Mouse (Mus musculus) monocyte, adult 5-6 weeks (primary cell): ENCODE measurements around the gene Acsbg1. TPM values are rescaled to one million over a fixed set of nuclear protein-coding genes. Genes with fewer than 3 reads are reported as not detected.

Experiments used
- ATAC-seq: fragments of 153-309, 156-312 bp; replicated peaks from 2 replicates; pipeline ENCODE4 v1.8.0; 2017; ENCODE audit warnings: mild to moderate bottlenecking; ENCODE audit not compliant: low TSS enrichment, insufficient number of reproducible peaks, severe bottlenecking, poor library complexity, low FRiP score
- total RNA-seq: library from RNA; stranded (forward); fragments of 200-1000, 200-491, 200-594 nt; gene quantifications from 3 replicates; pipeline ENCODE4 v1.2.3, GENCODE M21; 2017

The Acsbg1 gene
- total RNA-seq, 1 experiment from 2014 or later: 2.3 TPM

DNA sequence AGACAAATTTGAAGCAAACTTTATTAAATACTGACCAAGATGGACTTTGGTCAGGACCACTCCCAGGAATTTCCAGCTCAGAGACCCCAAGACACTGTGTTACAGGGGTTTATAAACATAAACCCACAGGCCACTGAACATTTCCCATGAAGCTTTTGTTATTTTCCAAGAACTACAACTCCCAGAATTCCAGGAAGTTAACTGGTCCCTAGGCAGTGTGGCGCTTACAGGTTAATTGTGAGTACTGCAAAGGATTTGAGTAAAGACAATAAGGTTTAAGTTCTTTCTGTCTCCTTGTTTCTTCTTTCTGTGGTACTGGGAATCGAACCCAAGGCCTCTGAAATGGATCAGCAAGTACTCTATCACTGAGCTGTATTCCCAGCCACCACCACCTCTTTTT, 92.9 kb downstream of the Acsbg1 start:
- ATAC-seq: no peak

DNA sequence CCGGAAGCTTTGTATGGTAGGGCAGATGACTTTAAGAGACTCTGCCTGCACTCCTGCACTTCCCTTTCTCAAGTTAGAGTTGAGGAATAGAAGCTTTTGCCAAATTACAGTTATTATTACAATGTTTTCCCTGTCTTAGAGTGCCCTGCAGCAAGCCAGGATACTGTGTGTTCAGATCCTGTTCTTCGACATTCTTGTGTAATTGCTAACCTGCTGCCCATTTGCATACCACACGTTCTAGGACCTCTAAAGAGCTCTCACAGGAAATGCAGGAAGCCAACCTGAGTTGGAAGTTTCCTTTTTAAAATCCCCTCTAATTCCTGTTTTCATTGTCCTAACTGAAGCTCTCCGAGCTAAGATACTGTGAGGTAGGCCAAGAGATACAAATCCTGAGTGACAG, 94.7 kb downstream of the Acsbg1 start:
- ATAC-seq: no peak

DNA sequence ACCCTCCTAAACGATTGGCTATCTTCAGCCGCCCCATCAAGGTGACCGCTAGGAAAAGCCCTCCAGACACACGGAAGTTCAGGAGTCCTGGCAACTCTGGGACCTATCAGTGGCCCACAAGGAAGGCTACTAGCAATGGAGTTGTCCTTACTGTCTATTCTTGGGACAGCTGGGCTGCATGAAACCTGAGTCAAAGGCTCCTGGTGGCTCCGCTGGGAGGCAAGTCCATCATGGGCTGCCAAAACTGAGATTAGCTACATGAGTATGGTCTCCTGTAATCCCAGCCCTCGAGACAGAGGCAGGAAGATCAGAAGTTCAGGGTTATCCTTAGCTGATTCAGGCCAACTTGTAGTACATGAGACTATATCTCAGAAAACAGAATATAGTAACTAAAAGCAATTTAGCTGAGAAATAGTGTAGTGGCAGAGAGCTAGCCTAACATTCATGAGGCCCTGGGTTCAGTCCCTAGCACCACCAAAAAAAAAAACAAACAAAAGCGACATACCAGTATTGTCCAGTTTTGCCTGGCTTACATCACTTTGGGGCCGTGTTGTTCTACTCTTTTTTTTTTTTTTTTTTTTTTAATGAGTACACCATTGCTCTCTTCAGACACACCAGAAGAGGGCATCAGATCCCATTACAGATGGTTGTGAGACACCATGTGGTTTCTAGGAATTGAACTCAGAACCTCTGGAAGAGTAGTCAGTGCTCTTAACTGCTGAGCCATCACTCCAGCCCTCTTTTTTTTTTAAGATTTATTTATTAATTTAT, 100.7 kb downstream of the Acsbg1 start:
- ATAC-seq: no peak

DNA sequence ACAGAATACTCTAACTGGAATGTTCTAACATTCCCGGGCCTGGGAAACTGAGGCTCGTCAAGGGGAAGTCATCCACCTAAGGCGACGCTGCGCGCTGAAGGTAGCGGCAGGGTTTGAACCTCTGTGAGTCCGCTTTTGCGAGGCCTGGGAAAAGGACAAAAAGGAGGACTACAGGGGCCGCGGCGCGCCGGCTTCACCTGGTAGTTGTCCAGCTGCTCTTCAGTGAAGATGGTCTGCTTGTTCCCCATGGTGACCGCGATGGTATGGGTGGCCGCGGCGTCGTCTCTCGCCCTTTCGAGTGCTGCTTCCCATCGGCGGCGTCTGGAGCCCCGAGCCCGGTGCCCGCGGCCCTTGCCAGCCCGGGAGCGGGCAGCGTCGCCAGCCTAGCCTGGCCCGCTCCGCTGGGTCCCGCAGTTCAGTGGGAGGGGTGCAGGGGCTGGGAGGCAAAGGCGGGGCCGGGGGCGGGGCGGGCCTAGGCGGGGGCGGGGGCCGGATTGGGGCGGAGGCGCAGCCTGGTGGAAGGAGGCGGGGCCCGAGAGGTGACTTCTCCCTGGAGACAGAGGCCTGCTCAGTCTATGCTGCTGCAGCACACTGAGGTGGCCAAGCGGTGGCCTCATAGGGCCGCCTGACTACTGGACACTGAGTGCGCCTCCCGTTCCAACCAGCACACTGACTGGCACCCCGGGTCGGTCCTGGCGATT, 101.7 kb downstream of the Acsbg1 start, which contains the start of gene Cib2:
Gene Cib2, minus strand, starts transcription at position 448 of the 701 bp plus-strand sequence.
- peak; percentile 91 for ATAC-seq

DNA sequence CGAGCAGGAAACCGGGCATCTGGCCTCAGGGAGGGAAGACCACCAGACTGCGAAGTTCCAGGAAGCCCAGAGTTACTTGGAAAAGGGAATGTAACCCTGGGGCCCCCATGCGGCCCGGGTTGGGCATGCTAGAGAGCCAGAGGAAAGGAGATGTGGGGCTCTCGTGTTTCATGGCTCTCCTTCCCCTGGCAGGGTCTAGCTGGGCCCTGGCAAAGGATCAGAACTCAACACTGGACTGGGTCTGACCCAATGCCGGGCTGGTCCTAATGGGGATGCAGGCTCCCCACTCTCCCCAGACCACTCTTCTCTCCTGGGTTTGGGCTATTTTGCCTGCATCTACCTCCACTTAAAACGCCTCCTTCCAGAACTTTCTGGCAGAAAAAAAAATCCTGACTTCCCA, 102.9 kb downstream of the Acsbg1 start:
- no peak for ATAC-seq

DNA sequence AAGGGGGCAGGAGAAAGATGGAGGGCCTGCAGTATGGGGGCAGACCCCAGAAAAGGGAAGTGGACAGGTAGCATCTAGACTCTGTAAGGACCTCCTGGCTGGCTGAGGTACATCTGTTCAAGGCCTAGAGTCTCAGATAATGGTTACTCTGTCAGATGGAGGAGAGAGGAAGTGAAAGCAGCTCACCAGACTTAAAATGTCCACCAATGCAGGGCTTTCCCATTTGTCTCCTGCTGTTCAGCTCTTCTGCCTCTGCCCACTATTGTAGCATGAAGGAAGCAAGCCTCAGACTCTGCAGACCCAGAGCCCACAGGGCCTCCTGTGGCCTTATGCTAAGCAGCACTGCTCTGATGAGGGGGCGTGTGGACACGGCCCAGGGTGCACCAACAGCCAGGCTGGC, 106.6 kb downstream of the Acsbg1 start:
- ATAC-seq: 0 out of 2 replicates have a peak, but pooled peaks have one; percentile 48

Other genes with a start within 250 kb of the Acsbg1 start
- gene Dmxl2, start 160.2 kb downstream of the Acsbg1 start, total RNA-seq: 2.8 to 15.1 TPM (median 12.4 TPM) in 3 replicates
- 2.4 TPM in 1 of 3 replicates, not detected in the others for gene Sh2d7, start 122.9 kb downstream of the Acsbg1 start, total RNA-seq
- 0.39 to 2.2 TPM (median 2.2 TPM) in 3 replicates for gene Cib2, start 101.7 kb downstream of the Acsbg1 start, total RNA-seq
- 26.1 to 29.5 TPM (median 26.3 TPM) in 3 replicates for gene Idh3a, start 75.5 kb downstream of the Acsbg1 start, total RNA-seq
- 6.1 to 14.0 TPM (median 7.8 TPM) in 3 replicates for gene Dnaja4, start 37.0 kb upstream of the Acsbg1 start, total RNA-seq
- gene Wdr61, start 72.6 kb upstream of the Acsbg1 start, total RNA-seq: 32.9 to 54.9 TPM (median 49.8 TPM) in 3 replicates
- gene Crabp1, start 102.9 kb upstream of the Acsbg1 start, total RNA-seq: not detected in 3 replicates
- gene Ireb2, start 201.9 kb upstream of the Acsbg1 start, total RNA-seq: 21.2 to 58.3 TPM (median 23.0 TPM) in 3 replicates